Mouse (Mus musculus) intestine, embryonic 16.5 days (tissue): ENCODE data around the gene Mavs. TPM values are rescaled to one million over a fixed set of nuclear protein-coding genes. Genes with fewer than 3 reads are reported as not detected.

ENCODE experiments used
- ATAC-seq: fragments of 200-750 bp; cut with Nextera tagmentation; 2 replicates; pipeline ENCODE4 v1.8.0; 2017; ENCODE audit warnings: moderate TSS enrichment, moderate library complexity
- H3K27ac ChIP-seq: fragments of 300-500 bp; sonication (generic); 2 replicates; pipeline ENCODE4 v1.5.1; 2014; ENCODE audit warnings: mild to moderate bottlenecking, low read length
- H3K27me3 ChIP-seq: fragments of 300-500 bp; sonication (generic); replicated peaks from 2 replicates; pipeline ENCODE4 v1.6.1; 2014; ENCODE audit warnings: low read length, control low read depth, mixed read lengths; ENCODE audit not compliant: control insufficient read depth, insufficient read depth
- H3K36me3 ChIP-seq: fragments of 300-500 bp; sonication (generic); 2 replicates; pipeline ENCODE4 v1.6.1; 2014; ENCODE audit warnings: low read length, control low read depth; ENCODE audit not compliant: control insufficient read depth, insufficient read depth
- H3K4me1 ChIP-seq: fragments of 300-500 bp; sonication (generic); 2 replicates; pipeline ENCODE4 v1.6.1; 2014; ENCODE audit warnings: low read length, control low read depth, mixed read lengths; ENCODE audit not compliant: control insufficient read depth, insufficient read depth
- H3K4me2 ChIP-seq: fragments of 300-500 bp; sonication (generic); 2 replicates; pipeline ENCODE4 v1.6.1; 2014; ENCODE audit warnings: low read depth, low read length, control low read depth
- H3K4me3 ChIP-seq: fragments of 300-500 bp; sonication (generic); 2 replicates; pipeline ENCODE4 v1.5.1; 2014; ENCODE audit warnings: mild to moderate bottlenecking, low read length
- H3K9ac ChIP-seq: fragments of 300-500 bp; sonication (generic); 2 replicates; pipeline ENCODE4 v1.6.1; 2014; ENCODE audit warnings: low read depth, low read length
- H3K9me3 ChIP-seq: fragments of 300-500 bp; sonication (generic); 2 replicates; pipeline ENCODE4 v1.6.1; 2016; ENCODE audit warnings: low read length, control low read depth; ENCODE audit not compliant: control insufficient read depth
- WGBS: fragments of 180-500 bp; shearing (Covaris S2); extraction: QIAGEN DNeasy Blood & Tissue Kit; methylation state at CpG from one replicate; pipeline ENCODE4 v1.1.7; 2014; 5-methylcytosine and 5-hydroxymethylcytosine counted together
- polyA plus RNA-seq: library from polyadenylated mRNA; unstranded; fragments of >200 nt; fragmentation: Nextera tagmentation; extraction: Ambion mirVana; gene quantifications from 2 replicates; pipeline ENCODE4 v1.2.1, GENCODE M21; 2015

Mavs gene
- polyA plus RNA-seq, 1 experiment from 2014 or later, result 31.9 TPM

- Histone ChIP-seq H3K4me2 (peak overlapping the region; percentile 63), H3K9me3 (no peaks in the 10 kb centered on the region), H3K36me3 (peaks cover 6% of the 10 kb centered on the region), H3K4me3 (peak overlapping the region; percentile 70), H3K9ac (peak overlapping the region; percentile 83), H3K27ac (peak overlapping the region; percentile 85), H3K27me3 (no peaks in the 10 kb centered on the region), H3K4me1 (peaks cover 19% of the 10 kb centered on the region)
- ATAC-seq, result peak; percentile 96
- WGBS, result 1% methylated on average over 50 of the region's 50 CpGs
These were observed 23.7 kb upstream of the Mavs start for GRCm38 (mm10) chr2:131209969-131210792.

GRCm38 (mm10) chr2:131211026-131211615, 22.7 kb upstream of the Mavs start:
- Histone ChIP-seq H3K27me3 (no peaks in the 10 kb centered on the region), H3K4me1 (peaks cover 18% of the 10 kb centered on the region), H3K27ac (peak overlapping the region; percentile 85), H3K9ac (peak overlapping the region; percentile 83), H3K4me2 (peak overlapping the region; percentile 63), H3K4me3 (peak overlapping the region; percentile 70), H3K36me3 (peaks cover 6% of the 10 kb centered on the region), H3K9me3 (no peaks in the 10 kb centered on the region)
- no peak for ATAC-seq
- 62% methylated on average over 9 of the region's 9 CpGs for WGBS

- ATAC-seq, result no peak
- Histone ChIP-seq H3K27ac (peak overlapping the region; percentile 18; the same call in 1 of the 2 replicates), H3K36me3 (peaks cover 6% of the 10 kb centered on the region), H3K4me2 (no peak overlapping the region), H3K9ac (no peak overlapping the region), H3K4me3 (no peak overlapping the region), H3K4me1 (peaks cover 18% of the 10 kb centered on the region), H3K27me3 (no peaks in the 10 kb centered on the region), H3K9me3 (no peaks in the 10 kb centered on the region)
- 75% methylated on average over 7 of the region's 7 CpGs for WGBS
These were observed 20.1 kb upstream of the Mavs start for GRCm38 (mm10) chr2:131213773-131214172.

GRCm38 (mm10) chr2:131215941-131216858, 17.7 kb upstream of the Mavs start:
- H3K4me1 ChIP-seq, result peaks cover 6% of the 10 kb centered on the region
- H3K27ac ChIP-seq, result peak overlapping the region; percentile 15; the same call in 1 of the 2 replicates
- no peaks in the 10 kb centered on the region for H3K9me3 ChIP-seq
- H3K36me3 ChIP-seq, result peaks cover 6% of the 10 kb centered on the region
- 73% methylated on average over 7 of the region's 7 CpGs for WGBS
- no peak overlapping the region for H3K9ac ChIP-seq
- H3K4me2 ChIP-seq, result no peak overlapping the region
- ATAC-seq, result peak; percentile 35
- no peaks in the 10 kb centered on the region for H3K27me3 ChIP-seq
- no peak overlapping the region for H3K4me3 ChIP-seq

DNA sequence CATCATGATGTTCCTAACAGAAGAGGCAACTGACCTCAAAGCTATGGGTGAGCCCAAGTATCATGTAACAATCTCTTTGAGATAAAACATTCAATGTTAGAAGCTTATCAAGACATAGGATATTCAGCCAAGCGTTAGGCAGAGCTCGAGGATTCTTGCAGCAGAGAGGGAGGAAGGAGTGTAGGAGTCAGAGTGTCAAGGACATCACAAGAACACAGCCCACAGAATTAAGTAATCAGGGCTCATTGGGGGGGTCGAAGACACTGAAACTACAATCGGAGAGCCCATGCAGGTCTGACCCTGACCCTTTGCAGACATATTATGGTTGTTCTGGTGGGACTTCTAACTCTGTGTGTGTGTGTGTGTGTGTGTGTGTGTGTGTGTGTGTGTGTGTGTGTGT, 13.8 kb upstream of the Mavs start:
- H3K4me1 ChIP-seq, result peaks cover 6% of the 10 kb centered on the region; the same call in 1 of the 2 replicates
- H3K27ac ChIP-seq, result no peak overlapping the region
- no peaks in the 10 kb centered on the region for H3K9me3 ChIP-seq
- H3K4me2 ChIP-seq, result no peak overlapping the region
- H3K9ac ChIP-seq, result no peak overlapping the region
- H3K27me3 ChIP-seq, result no peaks in the 10 kb centered on the region
- no peak for ATAC-seq
- H3K4me3 ChIP-seq, result no peak overlapping the region
- no peaks in the 10 kb centered on the region for H3K36me3 ChIP-seq
- 64% methylated on average over 4 of the region's 4 CpGs for WGBS

DNA sequence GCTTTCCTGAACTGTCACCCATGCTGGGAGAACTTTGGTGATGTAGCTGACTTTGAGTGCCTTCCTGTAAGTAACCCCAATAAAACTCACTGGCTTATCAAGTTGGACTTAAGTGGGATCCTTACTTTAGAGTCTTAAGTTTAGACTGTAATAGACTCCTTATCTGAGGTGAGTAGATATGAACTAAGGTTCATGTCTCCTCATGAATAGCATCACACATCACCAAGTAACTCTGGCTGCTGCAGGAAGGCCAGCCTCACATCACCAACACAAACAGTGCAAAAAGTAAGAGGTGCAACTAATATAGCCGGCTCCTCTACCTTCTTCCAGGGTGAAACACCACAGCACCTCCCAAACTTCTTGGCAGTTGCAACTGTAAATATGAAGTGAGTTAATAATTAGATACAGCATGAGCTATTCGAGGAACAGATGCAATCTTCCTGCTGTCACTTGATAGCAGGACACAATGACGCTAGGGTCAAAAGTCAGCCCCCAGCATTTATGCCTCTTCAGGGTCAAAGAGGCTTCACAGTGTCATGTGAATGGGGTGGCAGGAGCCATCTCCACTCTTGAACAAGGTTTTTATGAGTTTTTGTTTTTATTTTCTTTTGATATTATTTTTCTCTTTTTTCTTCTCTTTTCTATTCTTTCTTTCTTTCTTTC, 11.9 kb upstream of the Mavs start:
- H3K4me1 ChIP-seq, result peaks cover 6% of the 10 kb centered on the region; the same call in 1 of the 2 replicates
- H3K9ac ChIP-seq, result no peak overlapping the region
- no peak overlapping the region for H3K4me3 ChIP-seq
- WGBS, result 51% methylated on average over 3 of the region's 3 CpGs
- H3K36me3 ChIP-seq, result no peaks in the 10 kb centered on the region
- H3K9me3 ChIP-seq, result no peaks in the 10 kb centered on the region
- H3K27me3 ChIP-seq, result no peaks in the 10 kb centered on the region
- peak overlapping the region; percentile 78 for H3K27ac ChIP-seq
- no peak overlapping the region for H3K4me2 ChIP-seq
- peak; percentile 82 for ATAC-seq

DNA sequence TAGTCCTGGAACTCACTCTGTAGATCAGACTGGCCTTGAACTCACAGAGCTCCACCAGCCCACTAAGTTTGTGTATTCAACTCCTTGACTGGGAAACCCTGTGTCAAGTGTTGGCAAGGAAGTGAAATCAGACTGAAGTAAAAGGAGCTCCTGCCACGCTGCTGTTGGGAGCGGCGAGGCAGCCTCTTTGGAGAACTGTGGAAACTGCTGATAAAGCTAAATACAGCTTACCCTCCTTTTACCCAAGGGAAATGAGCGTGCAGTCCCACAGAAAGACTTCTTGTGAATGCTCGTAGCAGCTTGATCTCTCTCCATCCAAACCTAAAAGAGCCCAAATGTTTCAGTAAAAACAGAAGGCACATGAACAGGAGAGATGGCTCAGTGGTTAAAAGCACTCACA, 11.3 kb upstream of the Mavs start:
- Histone ChIP-seq H3K27ac (peak overlapping the region; percentile 78), H3K9ac (0 out of 2 replicates have a peak overlapping the region, but pooled peaks have one; percentile 16), H3K4me3 (no peak overlapping the region), H3K36me3 (no peaks in the 10 kb centered on the region), H3K4me2 (no peak overlapping the region), H3K27me3 (no peaks in the 10 kb centered on the region), H3K9me3 (no peaks in the 10 kb centered on the region), H3K4me1 (peaks cover 6% of the 10 kb centered on the region; the same call in 1 of the 2 replicates)
- peak; percentile 35; the same call in 1 of the 2 replicates for ATAC-seq
- 41% methylated on average over 5 of the region's 5 CpGs for WGBS

DNA sequence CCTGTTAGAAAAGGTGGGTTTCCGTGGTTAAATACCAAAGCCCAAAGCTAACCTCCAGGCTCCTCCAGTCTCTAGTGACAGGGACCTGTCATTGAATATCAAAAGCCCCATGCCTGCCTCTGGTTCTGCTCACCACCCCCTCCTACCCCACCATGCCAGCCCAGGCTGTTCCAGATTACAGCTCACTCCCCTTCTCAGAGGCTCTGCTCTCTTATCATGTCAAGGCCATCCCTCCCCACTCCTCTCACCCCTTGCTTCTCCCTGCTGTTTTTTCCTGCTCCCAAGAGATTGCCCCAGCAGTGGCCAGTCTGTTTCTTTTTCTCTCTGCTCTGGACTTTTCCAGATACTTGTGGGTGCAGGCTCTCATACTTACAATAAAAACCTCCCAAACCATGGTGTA, 10.3 kb upstream of the Mavs start:
- Histone ChIP-seq H3K4me3 (no peak overlapping the region), H3K9ac (no peak overlapping the region), H3K4me1 (peaks cover 6% of the 10 kb centered on the region; the same call in 1 of the 2 replicates), H3K27me3 (no peaks in the 10 kb centered on the region), H3K4me2 (no peak overlapping the region), H3K27ac (no peak overlapping the region), H3K9me3 (no peaks in the 10 kb centered on the region), H3K36me3 (no peaks in the 10 kb centered on the region)
- 0 out of 2 replicates have a peak, but pooled peaks have one; percentile 22 for ATAC-seq
- WGBS, result 67% methylated on average over 1 of the region's 1 CpGs
